Mouse (Mus musculus): ENCODE measurements at regions not wholly inside any gene's neighbourhood (a gene's known extent, or its start where the extent isn't known, plus 50 kb on each side); places are given as distances from the start of the nearest gene placed in this dataset.
A peak's percentile ranks its signal among the peaks of the same experiment; 100 is the strongest.

GRCm38 (mm10) chr11:82579841-82580415, 184.2 kb downstream of the Cct6b start:
- DNase-seq: no peak

DNA sequence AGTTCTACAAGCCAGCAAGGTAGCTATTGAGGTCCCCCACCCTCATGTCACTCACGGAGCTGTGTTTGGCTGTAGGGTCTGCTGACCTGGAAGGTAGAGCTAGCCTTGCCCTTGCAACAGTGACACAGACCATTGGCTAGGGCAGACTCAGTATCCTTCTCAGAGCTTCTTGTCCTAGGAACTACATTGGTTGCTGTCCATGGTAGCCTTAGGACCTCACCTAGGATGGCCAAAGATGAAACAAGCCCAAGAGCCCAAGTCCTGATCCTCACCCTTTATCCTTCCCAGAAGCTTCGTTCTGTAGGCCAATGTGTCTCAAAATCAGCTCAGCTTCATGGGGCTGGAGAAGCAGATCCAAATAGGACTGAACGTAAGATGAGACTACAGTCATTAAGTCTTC, 187.3 kb downstream of the Tmem132e start:
- no peak for DNase-seq

GRCm38 (mm10) chr11:82573126-82573525, 184.4 kb downstream of the Tmem132e start:
- no peak for DNase-seq

GRCm38 (mm10) chr11:82571525-82571924, 182.8 kb downstream of the Tmem132e start:
- DNase-seq: peak; percentile 43

GRCm38 (mm10) chr11:82569819-82570218, 181.1 kb downstream of the Tmem132e start:
- no peak for DNase-seq

DNA sequence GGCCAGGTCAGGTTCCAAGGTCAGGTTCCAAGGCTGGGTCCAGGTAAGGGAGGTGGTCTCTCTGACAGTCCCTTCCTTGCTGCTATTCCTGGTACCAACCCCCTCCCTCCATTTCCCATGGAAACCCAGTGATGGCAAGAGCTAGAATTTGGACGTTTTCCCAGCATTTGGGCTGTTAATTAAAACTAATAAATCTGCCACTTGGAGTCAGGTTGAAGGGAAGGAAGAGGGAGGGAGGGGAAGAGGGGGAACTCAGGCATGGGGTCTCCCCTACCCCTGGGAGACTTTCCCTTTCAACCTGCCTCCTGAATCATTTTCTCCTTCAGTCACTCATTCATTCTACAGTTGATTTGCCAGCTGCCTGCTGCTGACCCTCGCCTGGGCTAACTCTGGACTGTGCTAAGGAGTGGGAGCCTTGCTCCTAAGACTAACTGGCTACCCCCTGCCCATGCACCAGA, 179.5 kb downstream of the Tmem132e start:
- no peak for DNase-seq

GRCm38 (mm10) chr11:82567014-82567685, 178.4 kb downstream of the Tmem132e start:
- peak; percentile 51 to 54 for DNase-seq

DNA sequence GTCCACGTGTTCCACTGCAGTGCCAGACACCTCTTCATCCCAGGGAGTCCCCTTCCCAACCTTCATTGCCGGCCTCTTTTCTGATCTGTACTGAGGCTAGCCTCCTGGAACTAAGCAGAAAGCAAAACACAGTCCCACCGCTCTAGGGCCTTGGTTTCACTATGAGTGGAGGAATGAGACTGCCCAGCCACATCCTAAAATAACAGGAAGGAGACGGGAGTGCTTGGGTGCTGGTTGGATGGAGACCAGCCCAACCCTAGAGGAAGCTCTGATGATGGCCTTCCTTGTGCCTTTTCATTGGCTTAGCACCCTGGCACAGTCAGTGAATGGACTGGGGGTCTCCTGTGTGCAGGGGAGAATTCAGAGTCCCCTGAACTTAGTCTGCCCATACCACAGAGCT, 177.4 kb downstream of the Tmem132e start:
- DNase-seq: peak in 1 of 2 experiments; percentile 3

- DNase-seq: no peak
These were observed 175.5 kb downstream of the Tmem132e start for GRCm38 (mm10) chr11:82564181-82564580.

GRCm38 (mm10) chr11:82542028-82542427, 153.3 kb downstream of the Tmem132e start:
- no peak for DNase-seq

- no peak for DNase-seq
These were observed 152.7 kb downstream of the Tmem132e start for GRCm38 (mm10) chr11:82541376-82541775.

DNA sequence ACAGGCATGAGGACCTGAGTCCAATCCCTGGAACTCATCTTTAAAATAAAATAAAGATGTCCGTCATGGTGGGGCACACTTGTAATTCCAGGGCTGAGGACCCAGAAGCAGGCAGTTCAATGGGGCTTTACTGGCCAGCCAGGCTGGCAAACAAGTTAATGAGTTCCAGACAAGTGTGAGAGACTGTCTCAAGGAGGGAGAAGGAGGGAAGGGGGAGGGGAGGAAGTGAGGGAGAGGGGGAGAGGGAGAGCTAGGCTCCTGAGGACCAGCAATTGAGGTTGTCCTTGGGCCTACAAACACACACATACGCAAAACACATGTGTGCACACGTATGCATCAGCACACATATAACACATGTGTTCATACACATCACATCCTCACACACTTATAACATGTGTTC, 149.2 kb downstream of the Tmem132e start:
- DNase-seq: no peak

GRCm38 (mm10) chr11:82523200-82523802, 134.6 kb downstream of the Tmem132e start:
- DNase-seq: no peak

DNA sequence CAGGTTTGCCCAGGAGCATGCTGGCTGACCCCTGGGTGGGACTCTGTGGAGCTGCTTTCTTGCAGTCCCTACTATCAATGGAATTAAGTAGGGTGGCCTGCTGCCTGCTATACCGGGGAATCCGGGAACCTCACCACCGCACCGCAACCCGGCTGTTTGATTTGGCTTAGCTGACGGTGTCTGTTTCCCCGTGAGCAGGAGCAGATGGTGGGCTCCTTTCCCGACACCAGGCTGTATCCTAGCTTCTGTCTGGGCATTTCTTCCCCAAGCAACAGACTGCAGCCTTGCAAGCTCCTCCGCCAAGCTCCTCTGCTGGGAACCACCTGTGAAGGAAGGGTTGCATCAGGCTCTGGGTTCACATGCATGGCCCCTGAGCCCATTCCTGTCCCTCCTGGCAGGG, 132.7 kb downstream of the Tmem132e start:
- no peak for DNase-seq

GRCm38 (mm10) chr11:82518691-82519090, 130.0 kb downstream of the Tmem132e start:
- DNase-seq: no peak

GRCm38 (mm10) chr11:82514526-82515144, 125.9 kb downstream of the Tmem132e start:
- peak in 1 of 2 experiments; percentile 41 for DNase-seq

GRCm38 (mm10) chr11:82508564-82508963, 119.9 kb downstream of the Tmem132e start:
- no peak for DNase-seq

All from kidney, postnatal 25 days (tissue).